Mouse (Mus musculus): ENCODE results near the gene Ankrd12.
A peak's percentile ranks its signal among the peaks of the same experiment; 100 is the strongest.
"Not testable (repeated sequence)": the region's sequence is repeated elsewhere in the genome, so short reads cannot be mapped to it uniquely, and the experiment has no call there.

Ankrd12 gene

GRCm38 (mm10) chr17:66084486-66084885, 7.6 kb upstream of the Ankrd12 start:
- peak; percentile 31 for DNase-seq (ENCODE audit: low read depth, low spot score)

DNA sequence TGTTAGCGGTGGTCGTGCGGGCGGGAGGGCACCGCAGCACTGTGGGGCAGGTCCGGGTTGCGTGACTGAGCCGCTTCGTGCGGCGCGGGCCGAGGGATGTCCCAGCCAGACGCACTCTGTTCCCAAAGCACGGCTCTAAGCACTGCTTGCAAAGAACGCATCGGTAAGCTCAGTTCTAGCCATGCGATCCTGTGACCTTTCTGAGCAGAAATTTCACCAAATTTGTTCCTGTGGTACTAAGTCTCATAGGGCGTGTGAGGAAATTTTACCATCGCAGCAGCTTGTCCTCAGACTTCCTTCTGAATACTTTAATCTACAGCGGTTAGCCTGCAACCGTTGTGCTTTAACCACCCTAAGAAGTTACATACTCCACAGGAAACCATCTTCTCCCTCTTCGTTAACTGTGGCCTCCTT, 555 bp upstream of the Ankrd12 start:
- DNase-seq (ENCODE audit: low read depth, low spot score): peak; percentile 50

DNA sequence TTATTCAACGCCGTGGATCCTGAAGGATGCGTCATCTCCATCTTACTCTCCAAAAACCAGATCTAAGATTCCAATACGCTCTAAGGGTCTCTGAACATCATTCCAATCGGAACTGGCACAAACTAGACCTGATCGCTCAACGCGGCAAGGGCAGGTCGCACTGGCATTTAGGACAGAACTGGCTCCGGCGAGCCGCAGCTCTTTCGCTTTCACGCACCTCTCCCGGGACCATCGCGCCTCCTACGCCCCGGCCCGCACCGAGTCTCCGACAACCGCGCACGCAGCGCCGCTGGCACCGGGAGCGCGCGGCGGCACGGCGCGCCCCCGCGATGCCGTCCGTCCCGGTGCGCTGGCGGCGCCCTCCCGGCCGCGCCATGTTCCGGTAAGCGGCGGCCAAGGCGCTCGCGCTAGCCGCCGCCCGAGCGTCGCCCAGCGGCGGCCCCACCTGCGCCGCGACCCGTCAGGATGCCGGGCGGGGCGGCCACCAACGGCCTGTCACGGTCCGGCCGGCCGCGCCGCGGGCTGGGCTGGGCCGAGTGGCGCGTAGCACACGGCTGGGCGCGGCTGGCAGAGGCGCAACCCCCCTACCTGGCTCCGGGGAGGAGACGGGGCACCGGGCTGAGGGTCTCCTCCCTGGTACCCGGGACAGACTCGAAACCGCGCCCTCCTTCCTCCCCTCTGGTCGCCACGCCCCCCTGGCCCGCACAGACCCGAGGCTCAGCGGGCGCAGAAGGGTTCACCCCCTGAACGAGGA, 538 bp downstream of the Ankrd12 start:
- peak; percentile 53 for DNase-seq (ENCODE audit: low read depth, low spot score)

DNA sequence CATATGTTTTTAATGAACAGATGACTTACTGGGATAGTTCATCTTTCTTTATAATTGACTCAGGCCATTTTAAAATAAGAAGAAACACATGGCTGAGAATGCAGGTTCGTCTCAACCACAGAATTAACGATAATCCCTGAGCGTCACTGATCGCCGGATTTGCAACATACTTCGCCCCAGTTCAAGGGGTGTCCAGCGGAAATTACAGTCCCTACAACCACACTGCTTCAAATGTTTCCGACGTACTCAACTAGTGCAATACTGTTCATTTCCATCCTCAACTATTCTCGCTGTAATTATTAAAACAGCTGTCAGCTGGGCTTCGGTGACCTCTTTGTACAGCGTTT, 1.1 kb downstream of the Ankrd12 start:
- DNase-seq (ENCODE audit: low read depth, low spot score): no peak

GRCm38 (mm10) chr17:66073971-66074370, 2.9 kb downstream of the Ankrd12 start:
- no peak for DNase-seq (ENCODE audit: low read depth, low spot score)

DNA sequence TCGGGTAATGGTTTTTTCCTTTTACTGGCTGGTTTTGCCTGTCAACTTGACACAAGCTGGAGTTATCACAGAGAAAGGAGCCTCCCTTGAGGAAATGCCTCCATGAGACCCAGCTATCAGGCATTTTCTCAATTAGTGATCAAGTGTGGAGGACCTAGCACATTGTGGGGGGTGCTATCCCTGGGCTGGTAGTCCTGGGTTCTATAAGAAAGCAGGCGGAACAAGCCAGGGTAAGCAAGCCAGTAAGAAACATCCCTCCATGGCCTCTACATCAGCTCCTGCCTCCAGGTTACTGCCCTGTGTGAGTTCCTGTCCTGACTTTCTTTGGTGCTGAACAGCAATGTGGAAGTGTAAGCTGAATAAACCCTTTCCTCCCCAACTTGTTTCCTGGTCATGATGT, 7.9 kb downstream of the Ankrd12 start:
- DNase-seq (ENCODE audit: low read depth, low spot score): not testable (repeated sequence)

GRCm38 (mm10) chr17:66065115-66065514, 11.8 kb downstream of the Ankrd12 start:
- no peak for DNase-seq (ENCODE audit: low read depth, low spot score)

DNA sequence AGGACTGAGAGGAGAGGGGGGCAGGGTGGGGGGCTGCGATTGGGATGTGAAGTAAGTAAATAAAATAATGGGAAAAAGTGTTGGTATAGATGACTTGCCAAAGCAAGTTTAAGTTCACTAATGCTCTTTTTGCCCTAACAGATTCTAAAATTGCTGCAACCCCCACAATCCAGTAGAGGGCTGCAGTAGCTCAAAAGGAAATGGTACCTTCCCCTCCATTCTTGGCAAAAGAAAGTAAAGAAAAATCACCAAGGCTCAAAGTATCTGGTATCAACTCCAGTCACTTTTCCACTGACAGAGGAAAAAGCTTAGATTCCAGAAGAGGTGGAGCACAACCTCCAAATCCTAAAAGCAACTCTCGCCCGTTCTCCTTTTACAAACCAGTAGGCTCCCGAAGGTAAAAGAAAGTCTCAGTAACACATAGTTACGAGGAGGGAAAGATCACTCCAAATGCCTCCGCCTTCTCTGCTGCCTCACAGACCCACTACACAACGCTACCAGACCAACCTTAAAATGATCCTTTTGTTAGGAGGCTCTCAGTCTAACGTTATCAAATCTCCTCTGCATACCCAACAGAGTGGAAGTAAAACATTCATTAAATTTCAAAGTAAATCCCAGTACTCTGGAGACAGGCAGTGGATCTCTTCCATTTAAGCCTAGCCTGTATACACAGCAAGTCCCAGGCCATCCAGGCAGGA, 15.5 kb downstream of the Ankrd12 start:
- no peak for DNase-seq (ENCODE audit: low read depth, low spot score)

DNA sequence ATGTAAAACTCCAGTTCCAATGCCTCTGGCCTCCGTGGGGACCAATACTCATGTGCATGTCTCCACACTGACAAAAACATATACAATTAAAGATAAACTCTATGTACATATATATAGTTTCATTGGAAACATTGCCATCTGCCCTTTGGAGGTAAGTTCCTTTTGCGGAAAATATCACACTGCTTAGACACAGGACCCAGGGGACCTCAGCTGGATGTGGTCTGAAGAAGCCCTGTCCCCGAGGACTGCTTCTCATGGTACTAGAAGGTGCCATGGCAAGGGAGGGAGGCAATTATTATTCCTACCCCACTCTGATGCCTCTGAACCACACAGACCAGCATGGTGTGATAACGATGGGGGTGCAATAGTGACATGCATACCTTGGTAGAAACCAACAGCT, 18.7 kb downstream of the Ankrd12 start:
- DNase-seq (ENCODE audit: low read depth, low spot score): no peak

GRCm38 (mm10) chr17:66057145-66057544, 19.7 kb downstream of the Ankrd12 start:
- no peak for DNase-seq (ENCODE audit: low read depth, low spot score)

- DNase-seq (ENCODE audit: low read depth, low spot score): no peak
Measured at GRCm38 (mm10) chr17:66053349-66053748, 23.5 kb downstream of the Ankrd12 start.

DNA sequence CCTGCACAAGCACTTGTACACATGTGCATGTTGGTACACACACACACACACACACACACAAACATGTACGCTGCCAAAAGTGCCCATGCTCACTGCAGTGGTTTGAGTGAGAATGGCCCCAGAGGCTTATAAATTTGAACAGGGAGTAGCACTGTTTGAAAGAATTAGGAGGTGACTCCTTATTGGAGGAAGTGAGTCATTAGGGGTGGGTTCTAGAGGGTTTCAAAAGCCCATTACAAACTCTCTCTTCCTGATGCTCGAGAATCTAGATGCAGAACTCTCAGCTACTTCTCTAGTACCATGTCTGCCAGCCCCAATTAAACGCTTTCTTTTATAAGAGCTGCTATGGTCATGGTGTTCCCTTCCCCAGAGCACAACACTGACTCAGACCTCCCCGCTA, 28.1 kb downstream of the Ankrd12 start:
- DNase-seq (ENCODE audit: low read depth, low spot score): peak; percentile 36

- no peak for DNase-seq (ENCODE audit: low read depth, low spot score)
Measured at GRCm38 (mm10) chr17:66048199-66048598, 28.7 kb downstream of the Ankrd12 start.

- DNase-seq (ENCODE audit: low read depth, low spot score): not testable (repeated sequence)
Measured at GRCm38 (mm10) chr17:66043679-66044078, 33.2 kb downstream of the Ankrd12 start.

GRCm38 (mm10) chr17:66041020-66041419, 35.9 kb downstream of the Ankrd12 start:
- no peak for DNase-seq (ENCODE audit: low read depth, low spot score)

GRCm38 (mm10) chr17:66033239-66033638, 43.6 kb downstream of the Ankrd12 start:
- no peak for DNase-seq (ENCODE audit: low read depth, low spot score)

DNA sequence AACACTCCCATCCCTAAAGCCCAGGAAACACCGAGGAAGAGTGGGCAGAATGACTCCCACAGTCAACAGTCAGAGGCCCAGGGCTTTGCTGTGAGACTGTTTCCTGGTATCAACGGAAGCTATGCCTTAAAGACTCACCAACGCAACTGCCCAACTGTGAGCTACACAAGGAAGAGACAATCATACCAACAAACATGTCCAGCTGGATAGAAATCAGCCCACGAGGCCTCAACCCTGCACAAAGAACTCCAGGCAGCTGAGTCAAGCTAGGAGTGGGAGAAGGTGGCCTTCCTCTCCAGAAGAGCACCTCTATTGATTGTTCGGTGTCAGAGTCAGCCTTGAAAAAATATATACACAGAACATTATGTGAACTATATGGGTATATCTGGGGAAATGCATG, 44.9 kb downstream of the Ankrd12 start:
- DNase-seq (ENCODE audit: low read depth, low spot score): no peak

DNA sequence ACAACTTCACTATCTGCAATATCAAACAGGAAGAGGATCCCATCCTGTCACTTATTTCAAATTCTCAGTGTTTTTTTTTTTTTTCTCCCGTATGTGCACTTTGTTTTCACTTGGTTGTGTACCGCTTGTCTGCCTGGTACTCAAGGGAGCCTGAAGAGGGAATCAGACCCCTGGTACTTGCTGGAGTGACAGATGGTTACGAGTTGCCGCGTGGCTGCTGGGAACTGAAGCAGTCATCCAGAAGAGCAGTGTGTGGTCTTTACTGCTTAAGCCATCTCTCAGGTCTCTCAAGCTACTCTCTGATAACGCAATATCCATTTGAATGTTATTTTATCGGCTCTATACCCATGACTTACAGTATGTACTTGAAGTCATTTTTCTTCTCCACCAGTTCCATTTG, 52.7 kb downstream of the Ankrd12 start:
- no peak for DNase-seq (ENCODE audit: low read depth, low spot score)

DNA sequence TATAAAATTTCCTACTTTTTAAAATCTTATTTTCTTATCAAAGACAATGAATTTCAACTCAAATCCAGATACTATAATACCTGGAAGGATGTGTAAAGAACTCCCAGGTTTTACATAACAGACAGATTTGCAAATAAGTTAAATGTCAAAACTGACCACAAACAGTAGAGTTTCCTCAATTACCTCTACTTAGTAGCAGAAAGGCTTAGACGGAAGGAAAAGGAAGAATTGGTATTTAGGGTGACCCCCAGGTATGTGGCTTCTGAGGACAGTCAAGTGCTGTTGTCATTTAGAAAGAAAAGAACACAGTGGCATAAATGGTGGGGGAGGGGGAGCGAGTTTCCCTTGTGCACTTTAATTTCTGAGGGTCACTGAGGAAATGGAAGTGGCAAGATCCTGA, 65.1 kb downstream of the Ankrd12 start:
- DNase-seq (ENCODE audit: low read depth, low spot score): no peak

- no peak for DNase-seq (ENCODE audit: low read depth, low spot score)
Measured at GRCm38 (mm10) chr17:66007892-66008291, 69.0 kb downstream of the Ankrd12 start.

DNA sequence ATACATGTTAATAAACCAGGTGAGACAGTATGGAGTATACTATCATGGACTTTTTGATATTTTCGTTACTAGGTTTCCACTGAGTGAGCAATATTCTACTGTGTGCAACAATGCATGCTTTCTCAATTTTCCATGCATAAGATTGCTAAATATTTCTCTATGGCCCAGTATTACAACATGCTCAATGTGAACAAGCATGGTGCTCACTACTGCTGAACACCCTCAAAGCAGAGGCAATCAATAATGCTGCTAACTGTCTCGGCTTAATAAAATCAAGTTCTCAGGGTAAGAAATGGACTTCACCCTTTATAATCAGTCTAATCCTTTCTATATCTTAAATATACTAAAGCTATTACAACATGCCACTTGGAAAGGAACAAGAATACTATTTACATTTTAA, 69.4 kb downstream of the Ankrd12 start:
- no peak for DNase-seq (ENCODE audit: low read depth, low spot score)

GRCm38 (mm10) chr17:65988151-65988820, 88.6 kb downstream of the Ankrd12 start:
- no peak for DNase-seq (ENCODE audit: low read depth, low spot score)

GRCm38 (mm10) chr17:65976720-65977119, 100.2 kb downstream of the Ankrd12 start:
- not testable (repeated sequence) for DNase-seq (ENCODE audit: low read depth, low spot score)

All from 3T3-L1 (cell line).